Mouse (Mus musculus) right cerebral cortex, postnatal 14 days (tissue): ENCODE measurements around the gene Gpc6.

Source experiments
- DNase-seq: peaks from one replicate; pipeline ENCODE4 v3.0.0; 2022

Gpc6 gene

DNA sequence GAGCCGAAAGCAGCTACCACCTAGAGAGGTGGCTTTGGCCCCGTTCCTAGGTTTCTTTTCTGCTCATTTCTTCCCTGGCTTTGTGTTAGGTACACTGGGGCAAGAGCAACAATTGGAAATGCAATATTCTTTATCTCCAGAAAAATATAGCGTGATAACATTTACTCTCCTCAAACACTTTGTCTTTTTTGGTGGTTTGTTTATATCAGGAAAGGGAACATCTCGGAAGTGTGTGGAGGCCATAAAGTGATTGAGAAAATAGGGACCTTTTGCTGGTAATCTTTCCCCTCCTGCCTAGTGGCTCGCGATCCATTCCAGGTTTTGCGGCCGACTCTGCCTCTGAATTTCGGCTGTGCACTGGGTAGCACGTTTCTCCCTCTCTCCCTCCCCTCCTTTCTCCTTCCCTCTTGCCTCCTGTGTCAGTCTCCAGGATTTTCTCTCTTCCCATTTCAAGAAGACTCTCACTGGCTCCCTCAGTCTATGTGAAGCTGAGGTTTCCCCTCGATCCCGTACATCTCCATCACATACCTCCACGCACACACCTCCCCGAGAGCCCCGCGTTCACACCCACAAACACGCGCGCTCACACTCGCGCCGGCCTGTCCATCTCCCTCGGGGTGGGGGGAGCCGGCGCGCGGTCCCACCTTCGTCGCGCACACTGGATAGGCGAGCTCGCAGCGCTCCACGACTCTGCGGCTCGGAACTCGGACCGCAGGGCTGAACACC lies at the start of gene Gpc6:
TSS of gene Gpc6 (plus strand) at position 440 of the 726 bp plus-strand sequence.
- DNase-seq = peak; percentile 88

DNA sequence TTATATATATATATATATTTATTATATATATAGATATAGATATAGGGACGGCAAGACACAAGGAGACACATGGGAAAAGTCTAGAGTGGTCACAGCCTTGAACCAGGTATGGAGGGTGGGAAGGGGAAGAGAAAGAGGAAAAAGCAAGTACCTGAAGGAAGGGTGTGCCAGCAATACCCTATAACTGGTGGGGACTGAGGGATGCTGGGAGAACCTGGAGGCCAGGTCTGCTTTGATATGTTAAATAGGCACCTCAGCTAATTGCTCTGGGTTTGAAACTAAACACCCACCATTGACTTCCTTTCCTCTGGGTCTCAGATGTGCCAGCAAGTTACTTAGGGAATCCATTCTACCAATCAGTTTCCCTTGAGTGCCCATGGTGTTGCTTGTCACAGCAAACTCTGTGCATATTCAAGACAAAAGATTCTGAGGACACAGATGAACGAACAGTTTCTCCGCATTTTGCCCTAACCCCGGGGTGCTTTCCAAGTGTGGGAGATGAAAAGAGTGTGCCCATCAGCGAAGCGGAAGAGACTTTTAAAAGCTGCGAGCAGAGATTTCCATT lies 42.6 kb upstream of the Gpc6 start:
- DNase-seq = no peak

DNA sequence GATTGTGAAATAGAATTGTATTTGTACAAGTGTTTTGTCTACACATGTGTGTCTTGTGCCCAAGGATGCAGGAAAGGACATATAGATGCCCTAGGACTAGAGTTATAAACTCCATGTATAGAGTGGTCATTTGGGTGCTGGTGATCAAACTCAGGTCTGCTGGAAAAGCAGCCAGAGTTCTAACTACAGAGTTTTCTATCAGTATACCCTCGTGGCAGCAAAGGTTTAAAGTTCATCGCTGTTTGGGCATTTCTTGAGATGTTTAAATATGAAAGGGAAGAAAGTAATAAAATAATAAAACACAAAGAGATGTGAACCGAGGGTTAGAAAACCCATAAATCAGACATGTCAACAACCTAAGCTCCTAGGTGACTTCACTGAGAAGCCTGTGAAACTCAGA lies 30.8 kb upstream of the Gpc6 start:
- no peak for DNase-seq

DNA sequence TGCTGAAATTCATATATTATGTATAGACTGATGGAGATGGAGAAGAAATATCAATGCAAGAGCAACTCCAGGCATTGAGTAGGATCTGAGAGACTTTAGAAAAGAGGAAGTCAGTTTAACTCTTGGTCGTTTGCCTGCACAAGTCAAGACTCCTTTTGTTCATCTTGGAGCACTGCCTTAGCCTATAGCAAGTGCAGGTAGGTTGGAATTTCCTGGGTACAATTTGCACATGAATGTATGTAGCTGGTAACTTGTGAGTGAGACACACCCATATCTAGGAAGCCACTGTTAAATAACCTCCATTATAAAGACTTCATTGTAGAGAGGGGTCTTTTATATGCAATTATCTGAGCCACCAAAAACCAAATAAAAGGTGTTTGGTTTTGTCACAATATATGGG lies 27.1 kb upstream of the Gpc6 start:
- DNase-seq = no peak

DNA sequence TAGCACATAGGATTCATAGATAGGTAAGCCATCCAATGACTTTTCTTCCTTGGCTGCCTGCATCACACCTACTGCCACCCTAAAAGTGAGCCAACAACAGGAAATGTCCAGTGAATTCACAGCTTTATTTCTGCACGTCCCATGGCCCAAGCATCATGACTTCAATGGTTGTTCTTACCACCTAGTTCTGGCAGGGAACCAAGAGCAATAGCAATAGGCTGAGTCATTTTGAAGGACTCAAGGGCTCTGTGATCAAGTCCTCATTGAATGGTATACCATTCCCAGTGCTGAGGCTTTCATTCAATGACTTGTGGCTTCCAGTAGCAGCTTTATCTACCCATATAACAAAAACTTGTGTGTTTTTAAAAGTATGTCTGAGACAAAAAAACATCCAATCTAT lies 13.3 kb upstream of the Gpc6 start:
- DNase-seq = no peak

DNA sequence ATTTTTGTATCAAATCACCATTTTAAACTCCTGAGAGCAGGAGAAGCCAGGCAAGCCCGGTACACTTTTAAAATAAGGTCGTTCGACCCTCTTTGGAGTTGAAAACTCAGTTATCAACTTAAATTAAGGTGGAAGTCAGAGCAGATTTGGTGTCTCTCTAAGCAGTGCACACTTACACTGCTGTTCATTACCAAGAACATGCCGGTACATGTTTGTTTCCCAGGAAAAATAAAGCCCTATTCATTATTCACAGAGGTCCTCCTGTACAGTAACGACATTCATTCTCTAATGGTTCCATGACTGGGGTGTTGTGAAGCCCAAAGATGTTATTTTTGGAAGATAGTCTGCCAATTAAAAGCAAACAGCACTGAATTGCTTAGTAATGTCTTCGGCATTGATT lies 8.2 kb upstream of the Gpc6 start:
- DNase-seq = no peak

DNA sequence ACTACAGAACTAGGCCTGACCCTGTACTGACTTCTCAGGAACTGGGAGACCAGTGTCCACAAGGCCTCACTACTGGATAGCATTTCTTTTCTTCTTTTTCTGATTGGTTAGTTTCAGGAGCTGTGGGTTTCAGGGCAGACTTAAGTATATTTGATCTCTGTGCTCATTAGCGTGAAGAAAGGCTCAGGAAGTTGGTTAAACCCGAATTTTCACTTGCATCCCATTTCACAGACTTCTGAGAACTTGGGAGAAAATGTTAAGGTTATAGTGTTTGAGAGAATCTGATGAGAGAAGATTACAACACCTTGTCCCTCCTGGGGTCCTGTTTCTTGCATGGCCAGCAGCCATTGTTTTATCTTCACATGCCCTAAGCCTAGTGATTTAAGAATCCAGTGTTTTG lies 849 bp upstream of the Gpc6 start:
- no peak for DNase-seq

DNA sequence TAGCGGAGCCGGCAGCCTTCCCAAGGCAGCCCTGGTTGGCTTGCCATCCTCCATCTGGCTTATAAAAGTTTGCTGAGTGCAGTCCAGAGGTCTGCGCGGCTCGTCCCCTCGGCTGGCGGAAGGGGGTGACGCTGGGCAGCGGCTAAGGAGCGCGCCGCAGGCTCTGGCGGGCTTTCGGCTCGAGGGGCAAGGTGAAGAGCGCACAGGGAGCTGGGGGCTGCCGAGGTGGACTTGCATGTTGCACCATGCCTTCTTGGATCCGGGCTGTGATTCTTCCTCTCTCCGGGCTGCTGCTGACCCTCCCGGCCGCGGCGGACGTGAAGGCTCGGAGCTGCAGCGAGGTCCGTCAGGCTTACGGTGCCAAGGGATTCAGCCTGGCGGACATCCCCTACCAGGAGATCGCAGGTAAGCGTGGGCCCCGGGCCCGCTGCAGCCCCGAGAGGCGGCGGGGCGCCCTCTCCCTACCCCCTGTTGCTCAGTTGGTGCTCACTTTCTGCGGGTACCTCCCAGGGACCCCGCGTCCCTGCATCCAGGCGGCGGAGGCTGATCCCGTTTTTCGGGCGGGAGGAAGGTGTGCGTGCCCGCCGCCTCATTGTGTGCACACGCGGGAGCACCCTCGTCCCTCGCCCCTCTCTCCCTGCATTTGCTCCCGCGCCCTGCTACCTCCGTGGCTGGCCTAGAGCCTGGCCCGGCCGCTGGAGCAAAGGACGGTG lies 732 bp downstream of the Gpc6 start:
- peak; percentile 27 for DNase-seq

DNA sequence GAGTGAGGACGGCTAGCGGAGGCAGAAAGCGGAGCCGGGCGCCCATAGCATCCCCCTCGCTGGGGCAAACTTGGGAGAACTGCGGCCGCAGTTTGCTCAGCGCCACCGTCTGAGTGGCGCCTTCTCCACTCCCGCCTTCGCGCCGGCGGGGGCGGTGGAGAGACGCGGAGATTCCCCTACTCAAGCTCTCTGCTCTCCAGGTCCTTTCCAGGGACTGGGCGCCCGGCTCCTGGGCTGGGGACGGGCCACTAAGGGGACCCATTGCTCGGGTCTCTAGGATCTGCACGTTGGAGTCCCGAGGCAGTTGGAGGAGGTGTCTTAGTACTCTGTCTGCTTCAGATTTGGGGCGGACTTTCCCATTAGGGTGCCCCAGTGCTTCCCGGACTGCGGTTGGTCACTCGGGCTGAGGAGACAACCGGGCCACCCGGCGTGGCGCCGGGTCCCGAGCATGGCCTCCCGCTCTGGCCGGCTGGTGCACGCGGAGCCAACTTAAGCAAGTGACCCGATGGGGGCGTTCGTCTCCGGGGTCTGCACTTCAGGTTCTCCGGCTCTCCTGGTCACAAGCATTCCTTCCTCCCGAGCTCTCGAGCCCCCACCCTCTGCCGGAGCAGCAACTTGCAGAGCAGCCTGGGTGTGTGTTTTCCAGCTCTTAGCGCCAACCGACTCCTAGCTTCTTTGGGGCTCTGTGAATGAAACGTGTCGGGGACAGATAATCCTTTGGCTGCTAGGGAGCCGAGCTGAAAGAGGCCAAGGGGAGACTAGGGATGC lies 1.5 kb downstream of the Gpc6 start:
- peak; percentile 59 for DNase-seq

DNA sequence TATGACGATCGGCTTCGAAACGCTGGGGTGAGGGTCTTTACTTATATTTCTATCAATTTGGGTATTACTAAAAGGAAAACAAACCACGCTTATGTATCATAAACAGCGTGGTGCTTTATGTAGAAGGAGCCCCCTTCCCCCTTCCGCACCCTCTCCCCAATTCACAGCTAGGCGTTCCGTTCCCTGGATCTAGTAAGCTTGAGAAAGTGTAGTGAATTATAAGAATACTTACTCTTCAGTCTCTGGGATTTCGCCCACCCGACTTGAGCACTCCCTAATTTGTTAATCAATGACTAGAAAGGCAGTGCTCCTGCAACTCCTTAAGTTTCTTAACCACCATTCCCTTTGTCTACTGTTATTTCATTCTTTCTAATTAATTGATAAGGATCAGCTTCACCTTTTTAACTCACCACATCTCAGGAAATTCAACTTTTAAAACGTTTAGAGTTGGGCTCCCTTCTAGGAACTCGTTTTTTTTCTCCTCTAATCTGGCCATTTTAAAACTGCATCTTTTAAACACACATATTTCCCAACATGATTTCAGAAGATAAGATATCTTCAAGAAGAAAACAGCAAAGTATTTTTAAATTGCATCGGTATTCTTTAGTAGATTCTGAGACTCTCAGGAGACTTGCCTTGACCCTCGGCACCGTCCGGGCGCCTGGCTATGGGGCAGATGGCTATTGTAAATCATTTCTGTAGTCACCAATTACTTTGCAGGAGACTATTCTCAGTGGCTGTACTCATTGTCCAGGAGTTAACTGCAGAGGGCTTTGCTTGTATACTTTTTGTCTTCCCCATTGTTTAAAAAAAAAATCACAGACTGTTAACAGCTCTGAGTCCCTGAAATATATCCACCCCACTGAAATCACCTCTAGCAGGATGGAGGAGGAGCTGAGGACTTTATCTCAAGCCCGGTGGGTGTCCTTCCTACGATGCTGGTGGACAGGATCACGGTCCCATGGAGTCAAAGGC lies 2.5 kb downstream of the Gpc6 start:
- no peak for DNase-seq

DNA sequence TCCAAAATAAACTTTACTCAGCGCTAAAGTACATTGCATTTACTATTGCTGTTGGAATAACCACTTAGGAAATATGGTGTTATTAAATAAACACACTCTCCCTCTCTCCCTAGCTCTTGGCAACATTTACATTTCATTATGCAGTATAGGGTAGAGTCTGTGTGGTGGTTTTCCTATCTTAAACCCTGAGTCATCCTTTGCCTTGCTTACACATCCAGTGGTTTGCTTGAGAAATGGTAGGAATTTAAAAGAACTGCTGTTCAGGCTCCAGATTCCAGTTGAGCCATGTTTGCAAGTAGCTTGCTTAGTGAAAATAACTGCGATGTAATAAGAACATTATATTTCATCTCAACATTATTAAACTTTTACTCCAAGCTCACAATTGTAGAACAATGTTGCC lies 3.3 kb downstream of the Gpc6 start:
- no peak for DNase-seq

DNA sequence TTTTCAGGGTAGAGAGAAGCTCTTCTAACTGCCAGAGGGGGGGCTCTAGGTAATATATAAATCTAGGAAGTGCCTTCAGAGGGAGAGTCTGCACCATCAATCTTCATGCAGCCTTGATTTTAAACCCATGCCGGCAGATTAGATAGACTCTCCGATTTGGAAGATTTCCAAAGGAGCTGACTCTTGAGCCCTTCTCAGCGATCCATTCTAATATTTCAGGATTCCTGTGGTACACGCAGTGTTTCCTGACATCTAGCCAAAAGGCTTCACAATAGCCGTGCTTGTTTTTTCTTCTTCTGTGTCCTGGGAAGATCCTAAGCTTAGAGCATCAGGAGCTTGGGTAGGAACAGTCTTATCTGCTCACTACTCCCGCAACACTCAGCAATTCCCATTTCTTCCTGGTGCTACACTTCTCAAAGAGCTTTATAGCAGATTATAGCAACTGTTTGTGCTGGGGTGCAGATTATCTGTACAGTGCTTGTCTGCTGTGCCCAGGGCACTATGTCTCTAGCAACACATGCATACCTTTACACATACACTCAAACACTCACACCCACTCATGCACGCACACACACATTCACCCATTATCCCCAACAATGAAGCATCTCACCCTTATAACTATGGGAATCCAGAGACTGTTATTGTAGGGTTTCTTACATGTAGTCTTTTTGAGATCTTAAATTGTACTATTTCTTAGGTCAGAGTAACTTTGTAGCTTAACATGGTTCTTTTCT lies 3.8 kb downstream of the Gpc6 start:
- no peak for DNase-seq

DNA sequence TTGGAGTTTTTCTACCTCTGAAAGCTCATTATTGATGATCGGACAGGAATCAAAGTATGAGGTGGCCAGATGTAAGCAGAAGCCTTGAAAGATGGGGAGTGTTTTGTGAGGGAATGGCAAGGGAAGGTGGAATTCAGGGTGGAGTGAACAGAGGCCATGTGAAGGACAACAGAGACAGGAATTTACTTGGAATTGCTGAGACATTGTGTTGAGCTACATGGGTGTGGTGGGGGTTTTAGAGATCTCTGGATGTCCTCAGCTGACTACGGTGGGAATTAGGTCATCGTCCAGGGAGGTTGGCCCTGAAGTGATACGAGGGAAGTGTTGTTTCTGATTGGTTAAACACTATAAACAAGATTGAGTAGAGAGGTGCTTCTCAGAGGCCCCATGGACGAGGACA lies 8.7 kb downstream of the Gpc6 start:
- DNase-seq = no peak

DNA sequence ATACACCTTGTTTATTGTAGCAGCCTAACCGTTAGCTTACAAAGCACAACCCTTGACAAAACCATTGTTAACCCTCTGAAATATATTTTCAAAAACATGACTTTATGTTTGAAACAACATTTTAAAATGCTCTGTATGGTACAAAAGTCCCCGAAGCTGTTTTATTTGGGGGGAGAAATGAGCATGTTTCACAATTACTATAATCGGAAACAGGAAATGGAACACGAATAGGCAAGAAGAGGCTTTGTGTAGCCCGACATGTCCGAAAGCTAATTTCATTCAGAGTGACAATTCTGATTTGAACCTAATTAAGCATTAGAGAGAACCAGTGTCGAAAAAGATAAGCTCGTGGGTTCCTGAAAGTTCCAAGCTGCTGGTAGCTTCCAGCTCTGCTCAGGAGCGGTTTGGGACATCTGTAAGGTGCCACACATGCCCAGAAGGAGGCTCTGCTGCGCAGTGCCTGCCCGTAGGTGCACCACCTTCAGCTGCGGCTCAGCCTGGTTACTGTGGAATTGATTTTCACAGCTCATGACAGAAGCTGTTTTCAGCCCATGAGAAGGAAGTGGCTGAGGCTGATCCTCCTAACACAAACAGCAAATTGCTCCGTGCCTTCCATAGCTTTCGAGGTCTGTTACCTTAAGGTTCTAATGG lies 12.9 kb downstream of the Gpc6 start:
- DNase-seq = peak; percentile 28

DNA sequence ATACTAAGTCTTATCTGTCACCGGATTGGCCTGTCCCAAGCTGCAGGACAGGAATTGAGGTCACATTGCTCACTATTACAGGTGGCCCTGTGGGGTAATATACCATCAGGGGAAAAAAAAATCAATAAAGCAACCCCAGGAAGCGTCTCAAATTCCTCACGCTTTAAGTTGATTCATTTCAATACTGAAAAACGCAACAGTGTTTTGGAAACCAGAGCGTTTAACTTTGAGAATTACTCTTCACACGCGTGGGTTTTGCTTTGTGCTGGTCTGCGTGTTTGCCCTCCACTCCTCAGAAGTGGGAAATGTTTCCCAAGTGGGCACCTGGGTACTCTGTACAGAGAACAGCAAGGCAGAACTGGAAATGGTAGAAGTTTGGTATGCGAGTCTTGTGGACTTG lies 13.6 kb downstream of the Gpc6 start:
- no peak for DNase-seq

DNA sequence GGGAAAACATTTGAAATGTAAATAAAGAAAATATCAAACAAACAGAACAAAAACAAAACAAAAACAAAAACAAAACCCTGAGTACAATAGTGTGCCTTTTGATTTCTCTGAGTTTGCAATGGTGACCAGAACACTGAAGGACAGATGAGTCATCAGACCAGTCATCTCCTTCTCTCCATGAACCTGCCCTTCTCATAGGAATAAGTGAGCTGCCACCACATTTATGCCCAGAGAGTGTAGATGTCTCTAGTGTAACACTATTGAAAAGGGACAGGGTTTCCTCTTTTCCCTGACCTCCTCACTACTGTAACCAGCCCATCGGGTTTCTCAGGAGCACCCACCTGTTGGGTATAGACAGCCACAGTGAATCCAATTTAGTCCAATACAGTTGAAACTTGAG lies 14.4 kb downstream of the Gpc6 start:
- DNase-seq = no peak

DNA sequence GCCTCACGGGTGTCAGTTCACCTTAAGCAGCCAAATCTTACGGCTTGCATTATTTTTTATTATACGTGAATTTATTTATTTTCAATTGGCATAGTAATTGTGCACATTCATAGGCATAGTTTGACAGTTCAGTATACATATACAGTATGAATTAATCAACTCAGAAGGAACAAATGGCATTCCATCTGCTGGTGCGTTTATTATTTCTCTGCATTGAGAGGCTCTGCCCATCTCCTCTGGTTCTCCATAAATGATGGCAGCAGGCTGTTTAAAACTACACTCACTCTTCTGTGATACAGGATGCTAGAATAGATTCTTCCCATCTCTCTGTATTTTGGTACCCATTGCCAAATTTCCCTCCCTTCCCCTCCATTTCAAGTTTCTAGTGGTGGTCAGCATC lies 16.7 kb downstream of the Gpc6 start:
- DNase-seq = no peak

DNA sequence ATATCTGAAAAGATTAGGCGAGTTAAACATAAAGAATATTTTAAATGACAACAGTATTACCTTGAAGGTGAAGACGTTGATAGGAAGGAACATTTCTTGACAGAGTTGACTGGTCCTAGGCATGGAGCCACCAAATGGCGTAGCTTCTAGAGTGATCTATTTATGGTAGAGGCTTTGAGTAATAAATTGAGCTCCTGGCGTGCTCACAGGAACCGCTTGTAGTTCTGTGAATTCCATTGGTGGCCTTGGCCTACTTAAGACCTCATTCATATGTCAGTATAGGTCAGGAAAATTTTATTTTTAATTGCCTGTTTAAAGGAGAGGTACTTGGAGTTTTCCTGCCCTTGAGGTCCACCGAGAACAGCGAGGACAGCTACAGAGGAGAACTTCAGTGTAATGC lies 18.6 kb downstream of the Gpc6 start:
- no peak for DNase-seq

DNA sequence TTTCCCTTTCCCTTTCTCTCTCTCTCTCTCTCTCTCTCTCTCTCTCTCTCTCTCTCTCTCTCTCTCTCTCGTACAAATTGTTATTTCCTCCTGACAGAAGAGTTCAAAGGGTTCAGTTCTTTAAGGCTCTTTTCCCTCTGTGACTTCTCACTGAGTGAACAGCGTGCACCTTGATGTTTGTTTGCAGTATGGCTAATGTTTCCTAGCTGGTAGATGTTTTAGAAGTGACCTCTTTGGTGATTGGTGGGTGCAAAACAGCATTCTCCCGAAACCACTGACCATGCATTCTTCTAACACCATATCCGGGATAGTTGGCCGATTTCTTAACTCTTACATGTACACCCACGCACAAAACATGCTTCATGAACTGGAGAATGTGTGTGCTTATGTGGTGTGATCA lies 20.9 kb downstream of the Gpc6 start:
- no peak for DNase-seq

DNA sequence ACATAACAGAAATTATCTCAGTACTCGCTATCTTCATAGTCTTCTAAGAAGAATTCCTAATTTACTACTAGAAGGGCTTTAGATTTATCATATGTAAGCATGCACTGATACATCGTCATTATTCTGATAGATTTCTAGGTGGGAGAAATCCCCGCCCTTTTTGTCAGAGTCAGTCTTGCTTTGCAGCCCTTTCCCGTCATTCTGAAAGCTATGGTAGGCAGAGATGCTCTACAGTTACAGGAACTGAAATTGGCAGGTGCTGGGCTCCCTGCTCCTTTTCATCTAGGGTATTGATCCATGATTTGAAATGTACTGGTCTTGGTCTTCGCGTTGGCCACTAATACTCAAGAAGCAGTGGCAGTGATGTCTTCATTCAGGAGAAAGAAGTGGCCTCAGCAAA lies 22.3 kb downstream of the Gpc6 start:
- DNase-seq = no peak

DNA sequence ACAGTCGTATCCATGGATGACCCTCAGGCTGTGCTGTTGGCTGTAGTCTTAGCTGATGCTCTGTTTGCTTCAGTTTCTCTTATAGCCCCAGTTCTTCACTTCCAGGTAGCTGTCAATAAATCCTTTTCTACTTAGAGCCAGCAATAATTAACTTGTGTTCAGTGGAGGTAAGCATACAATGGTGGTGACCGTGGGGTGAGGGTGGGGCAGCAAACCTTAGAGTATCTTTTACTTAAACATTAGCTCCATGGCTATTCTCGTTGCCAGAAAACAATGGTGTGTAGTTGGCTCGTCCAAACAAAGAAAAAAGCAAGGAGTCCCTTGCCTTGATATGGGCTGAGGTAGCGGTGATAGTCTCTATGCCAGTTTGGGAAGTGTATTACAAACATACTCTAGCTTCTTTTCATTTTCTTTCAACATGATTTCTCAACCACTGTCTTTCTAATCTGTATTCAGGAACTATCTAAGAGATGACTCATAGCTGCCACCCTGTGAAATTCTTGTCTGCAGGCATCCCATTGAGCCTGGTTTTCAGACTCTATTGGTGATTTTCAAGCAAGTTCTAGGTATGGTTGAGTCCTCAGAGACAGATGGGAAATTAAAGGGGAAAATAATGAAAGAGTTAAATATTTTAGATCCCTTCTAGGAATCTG lies 22.9 kb downstream of the Gpc6 start:
- DNase-seq = no peak
